Mouse (Mus musculus): ENCODE measurements around the gene Tnpo1. TPM values are rescaled to one million over a fixed set of nuclear protein-coding genes. Genes with fewer than 3 reads are reported as not detected.

Gene Tnpo1
- polyA plus RNA-seq, 1 experiment from 2014 or later: 48.8 TPM

GRCm38 (mm10) chr13:98924897-98925485 lies 1.2 kb downstream of the Tnpo1 start:
- no peak for ATAC-seq (ENCODE audit: insufficient number of reproducible peaks, low FRiP score, low TSS enrichment, low read depth)
- H3K27me3 ChIP-seq: no peaks in the 10 kb centered on the region
- H3K36me3 ChIP-seq: 0 out of 2 replicates have a peak, but pooled peaks cover 9% of the 10 kb centered on the region
- H3K9ac ChIP-seq: peak overlapping the region; percentile 100
- peak overlapping the region; percentile 78 for H3K4me3 ChIP-seq (replicated peaks)
- no peaks in the 10 kb centered on the region for H3K9me3 ChIP-seq (replicated peaks)
- H3K4me1 ChIP-seq: peaks cover 30% of the 10 kb centered on the region
- H3K27ac ChIP-seq (replicated peaks): peak overlapping the region; percentile 98
- H3K4me2 ChIP-seq (replicated peaks): peak overlapping the region; percentile 59
- WGBS: 11% methylated on average over 11 of the region's 11 CpGs

GRCm38 (mm10) chr13:98922806-98923205 lies 3.4 kb downstream of the Tnpo1 start:
- no peak overlapping the region for H3K27ac ChIP-seq (replicated peaks)
- no peak overlapping the region for H3K4me3 ChIP-seq (replicated peaks)
- peaks cover 30% of the 10 kb centered on the region for H3K4me1 ChIP-seq
- H3K4me2 ChIP-seq (replicated peaks): no peak overlapping the region
- no peaks in the 10 kb centered on the region for H3K27me3 ChIP-seq
- H3K9ac ChIP-seq: no peak overlapping the region
- 0 out of 2 replicates have a peak, but pooled peaks cover 9% of the 10 kb centered on the region for H3K36me3 ChIP-seq
- no peaks in the 10 kb centered on the region for H3K9me3 ChIP-seq (replicated peaks)
- ATAC-seq (ENCODE audit: insufficient number of reproducible peaks, low FRiP score, low TSS enrichment, low read depth): no peak
- WGBS: 87% methylated on average over 3 of the region's 3 CpGs

- no peak for ATAC-seq (ENCODE audit: insufficient number of reproducible peaks, low FRiP score, low TSS enrichment, low read depth)
- peaks cover 30% of the 10 kb centered on the region for H3K4me1 ChIP-seq
- H3K9me3 ChIP-seq (replicated peaks): no peaks in the 10 kb centered on the region
- H3K9ac ChIP-seq: no peak overlapping the region
- H3K27me3 ChIP-seq: no peaks in the 10 kb centered on the region
- no peak overlapping the region for H3K4me3 ChIP-seq (replicated peaks)
- 88% methylated on average over 7 of the region's 7 CpGs for WGBS
- H3K36me3 ChIP-seq: 0 out of 2 replicates have a peak, but pooled peaks cover 9% of the 10 kb centered on the region
- no peak overlapping the region for H3K27ac ChIP-seq (replicated peaks)
- H3K4me2 ChIP-seq (replicated peaks): no peak overlapping the region
Measured at GRCm38 (mm10) chr13:98921276-98921675, 4.9 kb downstream of the Tnpo1 start.

- H3K4me3 ChIP-seq (replicated peaks): no peak overlapping the region
- H3K27ac ChIP-seq (replicated peaks): no peak overlapping the region
- H3K27me3 ChIP-seq: no peaks in the 10 kb centered on the region
- no peaks in the 10 kb centered on the region for H3K9me3 ChIP-seq (replicated peaks)
- peaks cover 34% of the 10 kb centered on the region for H3K4me1 ChIP-seq
- no peak overlapping the region for H3K4me2 ChIP-seq (replicated peaks)
- ATAC-seq (ENCODE audit: insufficient number of reproducible peaks, low FRiP score, low TSS enrichment, low read depth): no peak
- H3K9ac ChIP-seq: no peak overlapping the region
- 53% methylated on average over 3 of the region's 3 CpGs for WGBS
- H3K36me3 ChIP-seq: 0 out of 2 replicates have a peak, but pooled peaks cover 9% of the 10 kb centered on the region
Measured at GRCm38 (mm10) chr13:98920300-98920699, 5.9 kb downstream of the Tnpo1 start.

- Histone ChIP-seq H3K9me3 (replicated peaks) (no peaks in the 10 kb centered on the region), H3K4me2 (replicated peaks) (no peak overlapping the region), H3K27ac (replicated peaks) (no peak overlapping the region), H3K27me3 (no peaks in the 10 kb centered on the region), H3K4me3 (replicated peaks) (no peak overlapping the region), H3K4me1 (peaks cover 37% of the 10 kb centered on the region), H3K36me3 (0 out of 2 replicates have a peak, but pooled peaks cover 9% of the 10 kb centered on the region), H3K9ac (no peak overlapping the region)
- no peak for ATAC-seq (ENCODE audit: insufficient number of reproducible peaks, low FRiP score, low TSS enrichment, low read depth)
- 88% methylated on average over 8 of the region's 8 CpGs for WGBS
Measured at GRCm38 (mm10) chr13:98919695-98920094, 6.5 kb downstream of the Tnpo1 start.

- Histone ChIP-seq H3K9me3 (replicated peaks) (no peaks in the 10 kb centered on the region), H3K36me3 (0 out of 2 replicates have a peak, but pooled peaks cover 9% of the 10 kb centered on the region), H3K4me2 (replicated peaks) (no peak overlapping the region), H3K9ac (no peak overlapping the region), H3K4me1 (peaks cover 47% of the 10 kb centered on the region), H3K27ac (replicated peaks) (no peak overlapping the region), H3K27me3 (no peaks in the 10 kb centered on the region), H3K4me3 (replicated peaks) (no peak overlapping the region)
- 84% methylated on average over 2 of the region's 2 CpGs for WGBS
- no peak for ATAC-seq (ENCODE audit: insufficient number of reproducible peaks, low FRiP score, low TSS enrichment, low read depth)
Measured at GRCm38 (mm10) chr13:98917851-98918250, 8.3 kb downstream of the Tnpo1 start.

GRCm38 (mm10) chr13:98915591-98915990 lies 10.6 kb downstream of the Tnpo1 start:
- H3K4me3 ChIP-seq (replicated peaks): no peak overlapping the region
- WGBS: 81% methylated on average over 4 of the region's 4 CpGs
- ATAC-seq (ENCODE audit: insufficient number of reproducible peaks, low FRiP score, low TSS enrichment, low read depth): no peak
- no peak overlapping the region for H3K27ac ChIP-seq (replicated peaks)
- peaks cover 44% of the 10 kb centered on the region for H3K4me1 ChIP-seq
- no peaks in the 10 kb centered on the region for H3K36me3 ChIP-seq
- no peaks in the 10 kb centered on the region for H3K27me3 ChIP-seq
- H3K9ac ChIP-seq: no peak overlapping the region
- no peaks in the 10 kb centered on the region for H3K9me3 ChIP-seq (replicated peaks)
- no peak overlapping the region for H3K4me2 ChIP-seq (replicated peaks)

- WGBS: 61% methylated on average over 5 of the region's 5 CpGs
- Histone ChIP-seq H3K4me1 (peaks cover 50% of the 10 kb centered on the region), H3K9ac (no peak overlapping the region), H3K27me3 (no peaks in the 10 kb centered on the region), H3K36me3 (no peaks in the 10 kb centered on the region), H3K4me3 (replicated peaks) (no peak overlapping the region), H3K27ac (replicated peaks) (no peak overlapping the region), H3K9me3 (replicated peaks) (no peaks in the 10 kb centered on the region), H3K4me2 (replicated peaks) (no peak overlapping the region)
- no peak for ATAC-seq (ENCODE audit: insufficient number of reproducible peaks, low FRiP score, low TSS enrichment, low read depth)
Measured at GRCm38 (mm10) chr13:98914844-98915212, 11.4 kb downstream of the Tnpo1 start.

GRCm38 (mm10) chr13:98914010-98914843 lies 12.0 kb downstream of the Tnpo1 start:
- H3K4me1 ChIP-seq: peaks cover 56% of the 10 kb centered on the region
- no peaks in the 10 kb centered on the region for H3K36me3 ChIP-seq
- 66% methylated on average over 14 of the region's 14 CpGs for WGBS
- H3K27ac ChIP-seq (replicated peaks): no peak overlapping the region
- no peaks in the 10 kb centered on the region for H3K27me3 ChIP-seq
- no peak overlapping the region for H3K4me2 ChIP-seq (replicated peaks)
- no peaks in the 10 kb centered on the region for H3K9me3 ChIP-seq (replicated peaks)
- ATAC-seq (ENCODE audit: insufficient number of reproducible peaks, low FRiP score, low TSS enrichment, low read depth): no peak
- no peak overlapping the region for H3K4me3 ChIP-seq (replicated peaks)
- no peak overlapping the region for H3K9ac ChIP-seq

GRCm38 (mm10) chr13:98913196-98913595 lies 13.0 kb downstream of the Tnpo1 start:
- ATAC-seq (ENCODE audit: insufficient number of reproducible peaks, low FRiP score, low TSS enrichment, low read depth): no peak
- Histone ChIP-seq H3K4me3 (replicated peaks) (no peak overlapping the region), H3K4me1 (peaks cover 56% of the 10 kb centered on the region), H3K36me3 (no peaks in the 10 kb centered on the region), H3K27ac (replicated peaks) (no peak overlapping the region), H3K27me3 (no peaks in the 10 kb centered on the region), H3K9ac (no peak overlapping the region), H3K4me2 (replicated peaks) (no peak overlapping the region), H3K9me3 (replicated peaks) (no peaks in the 10 kb centered on the region)
- WGBS: 36% methylated on average over 7 of the region's 7 CpGs

GRCm38 (mm10) chr13:98912602-98913001 lies 13.6 kb downstream of the Tnpo1 start:
- 67% methylated on average over 8 of the region's 8 CpGs for WGBS
- no peaks in the 10 kb centered on the region for H3K27me3 ChIP-seq
- H3K4me2 ChIP-seq (replicated peaks): no peak overlapping the region
- ATAC-seq (ENCODE audit: insufficient number of reproducible peaks, low FRiP score, low TSS enrichment, low read depth): no peak
- H3K9me3 ChIP-seq (replicated peaks): no peaks in the 10 kb centered on the region
- no peak overlapping the region for H3K27ac ChIP-seq (replicated peaks)
- no peak overlapping the region for H3K9ac ChIP-seq
- H3K4me3 ChIP-seq (replicated peaks): no peak overlapping the region
- no peaks in the 10 kb centered on the region for H3K36me3 ChIP-seq
- peaks cover 56% of the 10 kb centered on the region for H3K4me1 ChIP-seq

All from embryonic facial prominence, embryonic 15.5 days (tissue).